In the genomic region with DNA sequence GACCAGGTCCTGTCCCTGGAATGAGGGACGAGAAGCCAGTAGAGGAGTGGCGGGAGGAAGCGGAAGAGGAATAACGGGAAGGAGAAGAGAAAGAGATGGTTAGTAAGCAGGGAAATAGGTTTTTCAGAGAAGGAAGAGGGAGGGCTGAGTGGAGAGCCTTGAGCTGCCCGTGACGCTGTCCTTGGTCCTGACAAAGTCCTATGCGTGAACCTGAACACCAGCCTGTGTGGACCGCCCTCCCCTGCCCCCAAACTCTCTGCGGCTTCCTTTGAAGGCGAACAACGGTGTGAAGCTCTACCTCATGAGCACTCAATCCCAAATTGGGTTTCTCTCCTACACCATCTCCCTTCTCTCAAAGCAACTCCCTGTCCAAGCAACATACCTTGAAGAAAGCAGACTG, we compare ENCODE assay signal across 8 mouse cellular contexts. TPM values are rescaled to one million over a fixed set of nuclear protein-coding genes. Genes with fewer than 3 reads are reported as not detected.
DNase-seq lines count a peak whose midpoint lies in the region; ATAC-seq and TF ChIP-seq lines count a peak whose summit lies in the region.

No protein-coding gene starts in this region.

- no peak overlapping the region for H3K4me2 ChIP-seq in hindbrain, postnatal 0 days (ENCODE audit: low read depth, low read length)
- H3K4me2 ChIP-seq in hindbrain, embryonic 13.5 days: no peak overlapping the region

- WGBS in hindbrain, embryonic 10.5 days: 29% methylated on average over 11 of the region's 11 CpGs
- 35% methylated on average over 11 of the region's 11 CpGs for WGBS in hindbrain, postnatal 0 days
- WGBS in hindbrain, embryonic 13.5 days: 36% methylated on average over 11 of the region's 11 CpGs

- 0 out of 2 replicates have a peak, but pooled peaks have one; percentile 29 for TF ChIP-seq EP300 in ES-Bruce4 (IDR thresholded peaks at IDR 0.05; ENCODE audit: insufficient read depth, low read depth, low read length)

- no peaks in the 10 kb centered on the region for H3K36me3 ChIP-seq in hindbrain, embryonic 10.5 days
- no peaks in the 10 kb centered on the region for H3K36me3 ChIP-seq in hindbrain, postnatal 0 days (ENCODE audit: insufficient read depth, low read length)
- H3K36me3 ChIP-seq in ES-Bruce4 (ENCODE audit: control insufficient read depth, insufficient read depth, low read length, poor library complexity, severe bottlenecking): no peaks in the 10 kb centered on the region
- H3K36me3 ChIP-seq in hindbrain, embryonic 13.5 days: no peaks in the 10 kb centered on the region

- no peak overlapping the region for H3K27ac ChIP-seq in hindbrain, embryonic 10.5 days
- no peak overlapping the region for H3K27ac ChIP-seq in hindbrain, postnatal 0 days
- no peak overlapping the region for H3K27ac ChIP-seq in ES-Bruce4 (ENCODE audit: insufficient read depth, low read length)
- H3K27ac ChIP-seq in hindbrain, embryonic 13.5 days: no peak overlapping the region

- no peak for ATAC-seq in hindbrain, postnatal 0 days
- ATAC-seq in hindbrain, embryonic 13.5 days (ENCODE audit: low FRiP score): no peak

- DNase-seq in hindbrain, embryonic 10.5 days (ENCODE audit: low spot score): peak; percentile 59
- DNase-seq in hindbrain, postnatal 0 days (ENCODE audit: low spot score): no peak
- peak; percentile 76 for DNase-seq in embryo, embryonic 10.5 days (ENCODE audit: low spot score)
- peak; percentile 81 for DNase-seq in mesoderm, embryonic 11.5 days (ENCODE audit: low read depth, low spot score)
- DNase-seq in spleen, postnatal 14 days (ENCODE audit: low spot score in 2 of 2): no peak
- DNase-seq in layer of hippocampus, adult 9-10 months (ENCODE audit: low spot score): no peak

- TF ChIP-seq CTCF in hindbrain, postnatal 0 days (IDR thresholded peaks at IDR 0.05; ENCODE audit: low read depth): no peak
- TF ChIP-seq CTCF in ES-Bruce4 (IDR thresholded peaks at IDR 0.05; ENCODE audit: low read depth, low read length): no peak

- no peak overlapping the region for H3K9ac ChIP-seq in hindbrain, postnatal 0 days (replicated peaks; ENCODE audit: low read length)
- H3K9ac ChIP-seq in ES-Bruce4 (ENCODE audit: low read depth, poor library complexity, severe bottlenecking): no peak overlapping the region
- H3K9ac ChIP-seq in hindbrain, embryonic 13.5 days: no peak overlapping the region

- no peaks in the 10 kb centered on the region for H3K9me3 ChIP-seq in hindbrain, embryonic 10.5 days
- H3K9me3 ChIP-seq in hindbrain, postnatal 0 days (ENCODE audit: low read length): no peaks in the 10 kb centered on the region
- no peaks in the 10 kb centered on the region for H3K9me3 ChIP-seq in ES-Bruce4 (replicated peaks; ENCODE audit: control insufficient read depth, insufficient read depth, low read length, poor library complexity, severe bottlenecking)
- no peaks in the 10 kb centered on the region for H3K9me3 ChIP-seq in hindbrain, embryonic 13.5 days

- peaks cover 48% of the 10 kb centered on the region for H3K27me3 ChIP-seq in hindbrain, embryonic 10.5 days (ENCODE audit: insufficient read depth, poor library complexity, severe bottlenecking)
- no peaks in the 10 kb centered on the region for H3K27me3 ChIP-seq in hindbrain, postnatal 0 days (ENCODE audit: insufficient read depth, low read length)
- no peaks in the 10 kb centered on the region for H3K27me3 ChIP-seq in ES-Bruce4 (ENCODE audit: control insufficient read depth, insufficient read depth, low read length, poor library complexity, severe bottlenecking)
- H3K27me3 ChIP-seq in hindbrain, embryonic 13.5 days: peaks cover 51% of the 10 kb centered on the region

- TF ChIP-seq POLR2A in ES-Bruce4 (IDR thresholded peaks at IDR 0.05; ENCODE audit: insufficient read depth, low read length): no peak

- H3K4me3 ChIP-seq in hindbrain, embryonic 10.5 days: no peak overlapping the region
- no peak overlapping the region for H3K4me3 ChIP-seq in hindbrain, postnatal 0 days (ENCODE audit: low read length)
- H3K4me3 ChIP-seq in ES-Bruce4 (ENCODE audit: low read depth, low read length): no peak overlapping the region
- no peak overlapping the region for H3K4me3 ChIP-seq in hindbrain, embryonic 13.5 days

- H3K4me1 ChIP-seq in hindbrain, embryonic 10.5 days (replicated peaks): no peaks in the 10 kb centered on the region
- H3K4me1 ChIP-seq in hindbrain, postnatal 0 days (ENCODE audit: insufficient read depth, low read length): no peaks in the 10 kb centered on the region
- H3K4me1 ChIP-seq in ES-Bruce4 (ENCODE audit: control insufficient read depth, insufficient read depth, low read length): no peaks in the 10 kb centered on the region
- H3K4me1 ChIP-seq in hindbrain, embryonic 13.5 days (replicated peaks): peaks cover 7% of the 10 kb centered on the region; the same call in 1 of the 2 replicates

RNA-seq across cellular contexts. Expression of gene Kazald1, which starts 22.8 kb away (rescaled TPM):
- 1.3 and 8.9 TPM in 2 replicates for polyA plus RNA-seq in hindbrain, embryonic 10.5 days (2016; fragmentation: Nextera tagmentation; extraction: Ambion mirVana)
- 1.7 and 2.8 TPM in 2 replicates for total RNA-seq in hindbrain, postnatal 0 days (2014; rRNA removed)
- 2.6 and 3.2 TPM in 2 replicates for polyA plus RNA-seq in hindbrain, postnatal 0 days (2015; fragmentation: Nextera tagmentation; extraction: Ambion mirVana)
- polyA plus RNA-seq in ES-Bruce4 (2011; ENCODE audit: insufficient read depth, insufficient read length, low read depth, missing spikeins): 0.67 and 0.85 TPM in 2 replicates
- polyA plus RNA-seq in hindbrain, embryonic 13.5 days (2015; fragmentation: Nextera tagmentation; extraction: Ambion mirVana): 4.7 and 6.3 TPM in 2 replicates

RNA-seq across cellular contexts. Expression of gene Sfxn3, which starts 50.6 kb away (rescaled TPM):
- 9.8 and 17.8 TPM in 2 replicates for polyA plus RNA-seq in hindbrain, embryonic 10.5 days (2016; fragmentation: Nextera tagmentation; extraction: Ambion mirVana)
- total RNA-seq in hindbrain, postnatal 0 days (2014; rRNA removed): 63.9 and 76.9 TPM in 2 replicates
- polyA plus RNA-seq in hindbrain, postnatal 0 days (2015; fragmentation: Nextera tagmentation; extraction: Ambion mirVana): 64.4 and 77.3 TPM in 2 replicates
- polyA plus RNA-seq in ES-Bruce4 (2011; ENCODE audit: insufficient read depth, insufficient read length, low read depth, missing spikeins): 13.4 and 15.6 TPM in 2 replicates
- 63.1 and 65.4 TPM in 2 replicates for polyA plus RNA-seq in hindbrain, embryonic 13.5 days (2015; fragmentation: Nextera tagmentation; extraction: Ambion mirVana)

RNA-seq across cellular contexts. Expression of gene Pdzd7, which starts 52.4 kb away (rescaled TPM):
- 0.26 and 0.40 TPM in 2 replicates for polyA plus RNA-seq in hindbrain, embryonic 10.5 days (2016; fragmentation: Nextera tagmentation; extraction: Ambion mirVana)
- 4.8 and 7.7 TPM in 2 replicates for total RNA-seq in hindbrain, postnatal 0 days (2014; rRNA removed)
- 1.9 and 2.5 TPM in 2 replicates for polyA plus RNA-seq in hindbrain, postnatal 0 days (2015; fragmentation: Nextera tagmentation; extraction: Ambion mirVana)
- 0.97 and 1.3 TPM in 2 replicates for polyA plus RNA-seq in ES-Bruce4 (2011; ENCODE audit: insufficient read depth, insufficient read length, low read depth, missing spikeins)
- 1.4 and 1.5 TPM in 2 replicates for polyA plus RNA-seq in hindbrain, embryonic 13.5 days (2015; fragmentation: Nextera tagmentation; extraction: Ambion mirVana)

RNA-seq across cellular contexts. Expression of gene Tlx1, which starts 52.6 kb away (rescaled TPM):
- polyA plus RNA-seq in hindbrain, embryonic 10.5 days (2016; fragmentation: Nextera tagmentation; extraction: Ambion mirVana): 1.5 and 7.4 TPM in 2 replicates
- 0.61 and 1.2 TPM in 2 replicates for total RNA-seq in hindbrain, postnatal 0 days (2014; rRNA removed)
- polyA plus RNA-seq in hindbrain, postnatal 0 days (2015; fragmentation: Nextera tagmentation; extraction: Ambion mirVana): 0.61 and 0.93 TPM in 2 replicates
- polyA plus RNA-seq in ES-Bruce4 (2011; ENCODE audit: insufficient read depth, insufficient read length, low read depth, missing spikeins): not detected in 2 replicates
- 3.0 and 5.1 TPM in 2 replicates for polyA plus RNA-seq in hindbrain, embryonic 13.5 days (2015; fragmentation: Nextera tagmentation; extraction: Ambion mirVana)

Comparison
In these comparisons a context has a peak if more than half of its experiments do, and no peak if none do; other contexts are left out.
1. DNase-seq: peak in hindbrain, embryonic 10.5 days (single experiment), embryo, embryonic 10.5 days (single experiment) and mesoderm, embryonic 11.5 days (single experiment); none in hindbrain, postnatal 0 days (single experiment), spleen, postnatal 14 days (0 of 2) and layer of hippocampus, adult 9-10 months (single experiment).